Mouse (Mus musculus) midbrain, postnatal 0 days (tissue): ENCODE measurements at regions not wholly inside any gene's neighbourhood (a gene's known extent, or its start where the extent isn't known, plus 50 kb on each side); places are given as distances from the start of the nearest gene placed in this dataset.
A peak's percentile ranks its signal among the peaks of the same experiment; 100 is the strongest.

Experiments
- ATAC-seq: fragments of 200-750 bp; cut with Nextera tagmentation; 2 replicates; pipeline ENCODE4 v1.8.0; 2017; ENCODE audit warnings: moderate number of reproducible peaks, mild to moderate bottlenecking, moderate TSS enrichment, moderate library complexity; ENCODE audit not compliant: low FRiP score
- DNase-seq: peaks from one replicate; pipeline ENCODE4 v3.0.0-alpha.2; 2015; ENCODE audit warnings: low spot score
- H3K27ac ChIP-seq: fragments of 300-500 bp; sonication (generic); 2 replicates; pipeline ENCODE4 v1.5.1; 2014; ENCODE audit warnings: low read depth, mild to moderate bottlenecking, low read length, mixed read lengths
- H3K27me3 ChIP-seq: fragments of 300-500 bp; sonication (generic); 2 replicates; pipeline ENCODE4 v1.6.1; 2014; ENCODE audit warnings: low read length, control low read depth, mixed read lengths; ENCODE audit not compliant: insufficient read depth
- H3K36me3 ChIP-seq: fragments of 300-500 bp; sonication (generic); 2 replicates; pipeline ENCODE4 v1.6.1; 2014; ENCODE audit warnings: low read length, control low read depth, mixed read lengths; ENCODE audit not compliant: insufficient read depth
- H3K4me1 ChIP-seq: fragments of 300-500 bp; sonication (generic); 2 replicates; pipeline ENCODE4 v1.6.1; 2014; ENCODE audit warnings: mild to moderate bottlenecking, control low read depth, antibody characterized with exemption, low read length, mixed read lengths; ENCODE audit not compliant: insufficient read depth
- H3K4me2 ChIP-seq: fragments of 300-500 bp; sonication (generic); 2 replicates; pipeline ENCODE4 v1.6.1; 2014; ENCODE audit warnings: low read depth, mild to moderate bottlenecking, low read length, mixed read lengths; ENCODE audit not compliant: poor library complexity, severe bottlenecking
- H3K4me3 ChIP-seq: fragments of 300-500 bp; sonication (generic); 2 replicates; pipeline ENCODE4 v1.5.1; 2014; ENCODE audit warnings: low read depth, mild to moderate bottlenecking, low read length, moderate library complexity
- H3K9ac ChIP-seq: fragments of 300-500 bp; sonication (generic); replicated peaks from 2 replicates; pipeline ENCODE4 v1.6.1; 2014; ENCODE audit warnings: mild to moderate bottlenecking, low read length, moderate library complexity, mixed read lengths; ENCODE audit not compliant: poor library complexity, severe bottlenecking
- H3K9me3 ChIP-seq: fragments of 300-500 bp; sonication (generic); 2 replicates; pipeline ENCODE4 v1.6.1; 2016; ENCODE audit warnings: low read length, control low read depth
- CTCF ChIP-seq: IDR thresholded peaks from 2 replicates; pipeline ENCODE4 v1.5.1; 2016; ENCODE audit warnings: antibody characterized with exemption, mild to moderate bottlenecking
- WGBS: fragments of 180-500 bp; shearing (Covaris S2); extraction: QIAGEN DNeasy Blood & Tissue Kit; methylation state at CpG from one replicate; pipeline ENCODE4 v1.1.7; 2014; 5-methylcytosine and 5-hydroxymethylcytosine counted together

DNA sequence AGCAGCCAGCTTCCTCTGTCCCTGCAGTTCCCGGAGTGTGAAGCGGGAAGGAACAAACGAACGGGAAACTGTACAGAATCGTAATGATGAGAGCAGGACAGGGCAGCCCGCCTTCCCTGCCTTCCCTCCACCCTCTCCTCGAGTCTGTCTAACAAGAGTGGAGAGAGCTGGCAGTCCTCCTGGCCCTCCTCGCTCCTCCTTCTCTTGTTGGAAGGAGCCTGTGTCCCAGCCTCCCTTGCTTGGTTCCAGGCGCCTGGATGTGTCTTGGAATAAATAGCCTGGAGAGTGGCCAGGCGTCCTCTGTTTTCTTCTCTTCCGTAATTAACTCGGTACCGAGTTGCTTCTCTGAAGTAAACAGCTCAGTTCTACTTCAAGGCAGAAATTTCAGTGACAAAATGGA lies 268.3 kb downstream of the Cdh26 start:
- no peaks in the 10 kb centered on the region for H3K36me3 ChIP-seq
- no peaks in the 10 kb centered on the region for H3K9me3 ChIP-seq
- TF ChIP-seq CTCF, result no peak
- ATAC-seq, result peak; percentile 52; the same call in 1 of the 2 replicates
- no peak overlapping the region for H3K4me2 ChIP-seq
- H3K27ac ChIP-seq, result no peak overlapping the region
- no peaks in the 10 kb centered on the region for H3K4me1 ChIP-seq
- WGBS, result 57% methylated on average over 13 of the region's 13 CpGs
- peak; percentile 75 for DNase-seq
- no peak overlapping the region for H3K4me3 ChIP-seq
- no peaks in the 10 kb centered on the region for H3K27me3 ChIP-seq
- H3K9ac ChIP-seq, result no peak overlapping the region

- WGBS, result 92% methylated on average over 3 of the region's 3 CpGs
- no peak for TF ChIP-seq CTCF
These were observed 270.5 kb downstream of the Cdh26 start for GRCm38 (mm10) chr2:178700825-178701224.

GRCm38 (mm10) chr2:178704510-178704909 lies 274.2 kb downstream of the Cdh26 start:
- DNase-seq (no peak), ATAC-seq (no peak)
- Histone ChIP-seq H3K9ac (no peak overlapping the region), H3K9me3 (no peaks in the 10 kb centered on the region), H3K27ac (no peak overlapping the region), H3K27me3 (no peaks in the 10 kb centered on the region), H3K4me1 (no peaks in the 10 kb centered on the region), H3K4me3 (no peak overlapping the region), H3K36me3 (no peaks in the 10 kb centered on the region), H3K4me2 (no peak overlapping the region)
- WGBS, result 86% methylated on average over 3 of the region's 3 CpGs
- TF ChIP-seq CTCF, result no peak

More at GRCm38 (mm10) chr2:178700825-178701224, 270.5 kb downstream of the Cdh26 start:
- Histone ChIP-seq H3K4me1 (no peaks in the 10 kb centered on the region), H3K9me3 (no peaks in the 10 kb centered on the region), H3K4me2 (no peak overlapping the region), H3K9ac (no peak overlapping the region), H3K36me3 (no peaks in the 10 kb centered on the region), H3K4me3 (no peak overlapping the region), H3K27ac (no peak overlapping the region), H3K27me3 (no peaks in the 10 kb centered on the region)
- ATAC-seq (no peak), DNase-seq (no peak)

- Histone ChIP-seq H3K27ac (no peak overlapping the region), H3K4me3 (no peak overlapping the region), H3K4me2 (no peak overlapping the region), H3K4me1 (no peaks in the 10 kb centered on the region), H3K27me3 (no peaks in the 10 kb centered on the region), H3K9ac (no peak overlapping the region), H3K36me3 (no peaks in the 10 kb centered on the region), H3K9me3 (no peaks in the 10 kb centered on the region)
- WGBS, result 88% methylated on average over 2 of the region's 2 CpGs
- DNase-seq (no peak), ATAC-seq (no peak)
- no peak for TF ChIP-seq CTCF
These were observed 278.3 kb downstream of the Cdh26 start for GRCm38 (mm10) chr2:178708649-178709048.

GRCm38 (mm10) chr2:178709192-178709881 lies 279.0 kb downstream of the Cdh26 start:
- Histone ChIP-seq H3K4me1 (no peaks in the 10 kb centered on the region), H3K36me3 (no peaks in the 10 kb centered on the region), H3K27ac (no peak overlapping the region), H3K4me2 (no peak overlapping the region), H3K9me3 (no peaks in the 10 kb centered on the region), H3K9ac (no peak overlapping the region), H3K4me3 (no peak overlapping the region), H3K27me3 (no peaks in the 10 kb centered on the region)
- DNase-seq (no peak), ATAC-seq (no peak)
- no peak for TF ChIP-seq CTCF
- WGBS, result 80% methylated on average over 5 of the region's 5 CpGs

GRCm38 (mm10) chr2:178710001-178710400 lies 279.7 kb downstream of the Cdh26 start:
- H3K36me3 ChIP-seq, result no peaks in the 10 kb centered on the region
- no peak overlapping the region for H3K9ac ChIP-seq
- TF ChIP-seq CTCF, result no peak
- 74% methylated on average over 3 of the region's 3 CpGs for WGBS
- no peaks in the 10 kb centered on the region for H3K4me1 ChIP-seq
- H3K4me2 ChIP-seq, result no peak overlapping the region
- H3K4me3 ChIP-seq, result no peak overlapping the region
- DNase-seq, result no peak
- ATAC-seq, result no peak
- no peak overlapping the region for H3K27ac ChIP-seq
- no peaks in the 10 kb centered on the region for H3K9me3 ChIP-seq
- no peaks in the 10 kb centered on the region for H3K27me3 ChIP-seq
